Mouse (Mus musculus): ENCODE results near the gene Espnl. TPM values are rescaled to one million over a fixed set of nuclear protein-coding genes. Genes with fewer than 3 reads are reported as not detected.

Espnl gene
- total RNA-seq, 1 experiment, result 0.40 TPM

DNA sequence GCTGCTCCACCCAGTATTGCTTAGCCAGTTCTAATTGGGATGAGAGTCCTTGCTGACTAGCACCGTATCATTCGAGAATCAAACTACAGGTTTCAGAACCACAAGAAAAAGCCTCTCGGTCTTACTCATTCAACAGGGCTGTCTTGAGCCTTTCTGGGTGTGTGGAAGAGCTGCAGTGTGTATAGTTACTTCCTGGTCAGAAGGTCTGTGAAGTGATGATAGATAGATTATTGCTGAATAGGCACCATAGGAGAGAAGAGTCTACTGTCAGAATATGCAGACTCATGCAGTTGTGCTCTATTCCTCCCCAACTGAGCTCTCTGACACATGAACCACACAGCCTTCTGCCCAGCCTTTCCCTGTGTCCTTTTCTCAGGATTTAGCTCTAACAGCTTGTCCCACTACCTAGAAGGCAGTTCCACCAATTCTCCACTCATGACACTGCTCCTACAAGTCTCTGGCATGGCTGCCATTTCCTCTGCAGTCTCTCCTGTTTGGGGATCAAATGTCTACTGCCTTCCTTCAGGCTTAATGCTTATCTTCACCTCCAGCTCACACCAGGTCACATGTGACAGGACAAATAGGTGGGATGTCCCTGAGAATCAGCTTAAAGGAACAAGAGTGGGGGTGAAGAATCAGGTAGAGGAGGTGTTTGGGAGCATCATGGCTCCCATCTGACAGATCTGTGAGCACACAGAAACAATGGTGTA lies 43.3 kb upstream of the Espnl start:
- in situ Hi-C loops (cut with MboI; ENCODE audit: low sequenced_read_pairs in 2 of 2, unreplicated experiment in 2 of 2), result no loop called here
- Histone ChIP-seq H3K36me3 (ENCODE audit: control insufficient read depth, insufficient read depth, low read length, poor library complexity, severe bottlenecking) (peaks cover 18% of the 10 kb centered on the region), H3K4me1 (ENCODE audit: control insufficient read depth in 2 of 2, insufficient read depth in 2 of 2, low read length in 2 of 2, poor library complexity in 1 of 2) (no peaks in the 10 kb centered on the region), H3K27ac (ENCODE audit: insufficient read depth, low read depth, low read length, poor library complexity, severe bottlenecking) (no peak overlapping the region), H3K9me3 (ENCODE audit: control insufficient read depth, insufficient read depth, low read depth, low read length) (no peaks in the 10 kb centered on the region), H3K9ac (ENCODE audit: insufficient read depth, low read depth, low read length, poor library complexity, severe bottlenecking) (no peak overlapping the region), H3K4me3 (ENCODE audit: insufficient read depth in 1 of 2, low read depth in 1 of 2, low read length in 2 of 2, poor library complexity in 1 of 2, severe bottlenecking in 1 of 2) (no peak overlapping the region)
- DNase-seq (ENCODE audit: low read depth, low spot score), result no peak
- no peak for TF ChIP-seq CHD2 (IDR thresholded peaks at IDR 0.05; ENCODE audit: low read depth, low read length)
- no peak for TF ChIP-seq MAFK (IDR thresholded peaks at IDR 0.05; ENCODE audit: insufficient read depth, low read depth, low read length)
- no peak for TF ChIP-seq ZNF384 (IDR thresholded peaks at IDR 0.05; ENCODE audit: low read depth, low read length)
- TF ChIP-seq ZC3H11A (IDR thresholded peaks at IDR 0.05; ENCODE audit: borderline replicate concordance, low read depth, low read length), result no peak
- TF ChIP-seq HCFC1 (IDR thresholded peaks at IDR 0.05; ENCODE audit: borderline replicate concordance, insufficient read depth, low read length), result no peak

DNA sequence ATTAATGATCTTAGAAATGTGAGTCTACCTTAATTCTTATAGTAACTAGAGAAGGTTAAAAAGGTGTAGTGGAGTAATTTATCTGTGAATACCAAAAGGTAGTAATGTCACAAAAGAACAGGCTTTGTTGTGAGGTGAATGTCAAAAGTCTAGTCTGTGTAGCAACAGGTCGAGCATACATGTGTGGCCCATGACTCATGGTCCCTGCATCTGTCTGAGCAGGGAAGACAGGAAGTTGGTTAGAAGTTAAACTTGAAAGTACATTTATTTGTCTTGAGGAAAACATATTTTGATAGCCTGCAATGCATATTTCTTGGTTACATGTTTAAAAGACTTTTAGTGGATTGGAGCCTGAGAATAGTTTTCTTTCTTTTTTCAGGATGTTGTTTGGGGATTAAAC lies 42.7 kb upstream of the Espnl start:
- no peak for TF ChIP-seq CHD2 (IDR thresholded peaks at IDR 0.05; ENCODE audit: low read depth, low read length)
- TF ChIP-seq HCFC1 (IDR thresholded peaks at IDR 0.05; ENCODE audit: borderline replicate concordance, insufficient read depth, low read length), result no peak
- no peak for TF ChIP-seq MAFK (IDR thresholded peaks at IDR 0.05; ENCODE audit: insufficient read depth, low read depth, low read length)
- no peak for TF ChIP-seq ZNF384 (IDR thresholded peaks at IDR 0.05; ENCODE audit: low read depth, low read length)
- TF ChIP-seq ZC3H11A (IDR thresholded peaks at IDR 0.05; ENCODE audit: borderline replicate concordance, low read depth, low read length), result no peak
- H3K36me3 ChIP-seq (ENCODE audit: control insufficient read depth, insufficient read depth, low read length, poor library complexity, severe bottlenecking), result peaks cover 18% of the 10 kb centered on the region
- in situ Hi-C loops (cut with MboI; ENCODE audit: low sequenced_read_pairs in 2 of 2, unreplicated experiment in 2 of 2), result no loop called here
- no peaks in the 10 kb centered on the region for H3K4me1 ChIP-seq (ENCODE audit: control insufficient read depth in 2 of 2, insufficient read depth in 2 of 2, low read length in 2 of 2, poor library complexity in 1 of 2)
- no peak overlapping the region for H3K4me3 ChIP-seq (ENCODE audit: insufficient read depth in 1 of 2, low read depth in 1 of 2, low read length in 2 of 2, poor library complexity in 1 of 2, severe bottlenecking in 1 of 2)
- DNase-seq (ENCODE audit: low read depth, low spot score), result no peak
- H3K27ac ChIP-seq (ENCODE audit: insufficient read depth, low read depth, low read length, poor library complexity, severe bottlenecking), result no peak overlapping the region
- H3K9me3 ChIP-seq (ENCODE audit: control insufficient read depth, insufficient read depth, low read depth, low read length), result no peaks in the 10 kb centered on the region
- H3K9ac ChIP-seq (ENCODE audit: insufficient read depth, low read depth, low read length, poor library complexity, severe bottlenecking), result no peak overlapping the region

DNA sequence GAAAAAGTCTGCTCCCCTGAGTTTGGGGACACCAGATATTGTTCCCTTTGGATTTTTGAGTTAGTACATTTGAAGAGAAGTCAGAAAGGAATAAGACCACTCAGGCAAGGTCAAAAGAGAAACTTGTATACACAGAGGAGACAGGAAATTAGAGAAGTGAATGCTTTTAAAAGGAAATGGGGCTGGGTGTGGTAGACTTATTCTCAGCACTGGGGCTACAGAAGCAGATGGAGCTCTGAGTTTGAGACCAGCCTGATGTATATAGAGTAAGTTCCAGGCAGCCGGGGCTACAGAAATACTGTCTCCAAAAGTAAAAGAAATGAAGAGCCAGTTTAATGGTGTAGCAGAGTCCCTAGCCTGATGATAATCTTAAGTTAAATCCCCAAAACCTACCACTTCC lies 39.3 kb upstream of the Espnl start:
- Histone ChIP-seq H3K4me1 (ENCODE audit: control insufficient read depth in 2 of 2, insufficient read depth in 2 of 2, low read length in 2 of 2, poor library complexity in 1 of 2) (no peaks in the 10 kb centered on the region), H3K27ac (ENCODE audit: insufficient read depth, low read depth, low read length, poor library complexity, severe bottlenecking) (no peak overlapping the region), H3K9ac (ENCODE audit: insufficient read depth, low read depth, low read length, poor library complexity, severe bottlenecking) (no peak overlapping the region), H3K9me3 (ENCODE audit: control insufficient read depth, insufficient read depth, low read depth, low read length) (no peaks in the 10 kb centered on the region), H3K4me3 (ENCODE audit: insufficient read depth in 1 of 2, low read depth in 1 of 2, low read length in 2 of 2, poor library complexity in 1 of 2, severe bottlenecking in 1 of 2) (no peak overlapping the region), H3K36me3 (ENCODE audit: control insufficient read depth, insufficient read depth, low read length, poor library complexity, severe bottlenecking) (peaks cover 30% of the 10 kb centered on the region)
- in situ Hi-C loops (cut with MboI; ENCODE audit: low sequenced_read_pairs in 2 of 2, unreplicated experiment in 2 of 2), result no loop called here
- TF ChIP-seq MAFK (IDR thresholded peaks at IDR 0.05; ENCODE audit: insufficient read depth, low read depth, low read length) (no peak), CHD2 (IDR thresholded peaks at IDR 0.05; ENCODE audit: low read depth, low read length) (no peak), ZC3H11A (IDR thresholded peaks at IDR 0.05; ENCODE audit: borderline replicate concordance, low read depth, low read length) (no peak), ZNF384 (IDR thresholded peaks at IDR 0.05; ENCODE audit: low read depth, low read length) (no peak), HCFC1 (IDR thresholded peaks at IDR 0.05; ENCODE audit: borderline replicate concordance, insufficient read depth, low read length) (no peak)
- DNase-seq (ENCODE audit: low read depth, low spot score), result no peak

DNA sequence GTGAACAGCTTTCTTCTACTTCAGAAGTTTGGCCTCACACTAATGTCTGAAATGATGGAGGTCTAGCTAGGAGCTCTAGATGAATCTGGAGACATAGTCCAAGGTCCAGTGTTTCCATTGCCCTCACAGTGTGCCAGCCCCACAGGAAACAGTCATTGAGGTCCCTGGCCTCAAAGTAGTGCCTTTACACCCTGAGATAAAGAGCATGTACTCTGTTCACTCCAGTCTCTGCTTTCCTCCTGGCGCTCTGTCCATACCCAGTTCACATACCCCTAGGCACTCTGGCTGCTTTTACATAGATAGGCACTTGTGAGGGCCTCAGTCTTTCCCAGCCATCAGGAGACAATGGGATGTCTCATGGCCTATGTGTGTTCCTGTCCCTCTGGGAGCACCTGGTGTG lies 32.5 kb upstream of the Espnl start:
- DNase-seq (ENCODE audit: low read depth, low spot score), result no peak
- in situ Hi-C loops (cut with MboI; ENCODE audit: low sequenced_read_pairs in 2 of 2, unreplicated experiment in 2 of 2), result no loop called here
- H3K9me3 ChIP-seq (ENCODE audit: control insufficient read depth, insufficient read depth, low read depth, low read length), result no peaks in the 10 kb centered on the region
- H3K4me3 ChIP-seq (ENCODE audit: insufficient read depth in 1 of 2, low read depth in 1 of 2, low read length in 2 of 2, poor library complexity in 1 of 2, severe bottlenecking in 1 of 2), result no peak overlapping the region
- TF ChIP-seq MAFK (IDR thresholded peaks at IDR 0.05; ENCODE audit: insufficient read depth, low read depth, low read length), result no peak
- no peaks in the 10 kb centered on the region for H3K4me1 ChIP-seq (ENCODE audit: control insufficient read depth in 2 of 2, insufficient read depth in 2 of 2, low read length in 2 of 2, poor library complexity in 1 of 2)
- no peak overlapping the region for H3K9ac ChIP-seq (ENCODE audit: insufficient read depth, low read depth, low read length, poor library complexity, severe bottlenecking)
- no peak overlapping the region for H3K27ac ChIP-seq (ENCODE audit: insufficient read depth, low read depth, low read length, poor library complexity, severe bottlenecking)
- H3K36me3 ChIP-seq (ENCODE audit: control insufficient read depth, insufficient read depth, low read length, poor library complexity, severe bottlenecking), result peaks cover 22% of the 10 kb centered on the region

Data from ES-E14 (cell line).